Mouse (Mus musculus): ENCODE data around the gene Arhgap31.

Gene Arhgap31

DNA sequence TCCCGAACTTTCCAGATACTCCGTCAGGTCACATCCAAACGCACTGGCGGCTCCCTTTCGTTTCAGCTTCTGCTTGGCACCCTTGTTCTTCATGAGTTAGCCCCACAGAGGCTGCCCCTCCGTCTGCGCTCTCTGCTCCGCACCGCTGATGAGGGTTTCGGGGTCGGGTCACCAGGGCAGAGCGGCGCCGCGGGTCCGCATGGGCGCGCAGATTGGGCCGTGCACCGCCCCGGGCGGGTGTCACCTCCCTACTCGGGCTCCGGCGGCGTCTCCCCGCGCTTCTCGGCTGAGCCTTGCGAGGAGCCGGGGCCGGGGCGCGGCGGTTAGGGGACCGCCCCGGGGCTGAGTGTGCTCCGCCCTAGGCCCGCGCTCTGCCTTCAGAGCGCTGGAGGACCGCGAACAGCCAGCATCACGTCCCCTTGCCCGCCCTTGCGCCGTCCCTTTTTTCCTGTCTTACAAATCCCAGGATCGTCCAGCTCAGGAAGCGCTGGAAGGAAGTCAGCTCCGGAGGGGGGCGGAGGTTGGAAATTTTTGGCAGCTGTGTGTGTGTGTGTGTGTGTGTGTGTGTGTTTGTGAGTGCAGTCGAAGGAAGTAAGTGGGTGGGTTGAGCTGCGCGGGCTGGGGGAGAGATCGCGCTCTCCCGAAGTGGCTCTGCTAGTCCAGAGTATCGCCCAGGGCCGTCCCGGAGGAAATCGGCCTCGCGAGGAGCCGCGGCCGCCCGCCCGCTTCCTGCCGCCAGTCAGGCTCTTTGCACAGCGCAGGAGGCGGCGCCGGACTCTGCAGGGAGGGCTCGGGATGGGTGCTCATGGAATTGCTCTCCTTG lies at the start of gene Arhgap31:
Arhgap31 (minus strand) TSS at position 694 of the 823 bp plus-strand sequence.
- DNase-seq: peak; percentile 83

DNA sequence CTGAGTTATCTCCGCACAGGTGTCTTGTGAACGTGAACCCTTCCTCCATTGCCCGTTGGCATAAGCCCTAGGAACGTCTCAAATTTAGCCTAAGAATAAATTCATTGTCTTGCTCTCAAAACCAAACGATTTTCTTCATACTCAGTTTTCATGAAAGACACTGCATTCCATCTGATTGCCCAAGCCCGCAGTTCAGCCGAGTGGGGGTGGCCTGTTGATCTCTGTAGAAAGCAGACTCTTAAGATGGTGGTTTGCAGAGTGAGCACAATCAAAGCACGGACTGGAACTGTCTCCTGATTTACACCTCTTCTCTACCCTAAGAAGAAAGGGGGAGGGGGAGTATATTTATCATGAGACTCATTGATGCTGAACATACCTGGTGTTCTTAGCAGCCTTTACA lies 49.3 kb upstream of the Arhgap31 start:
- no peak for DNase-seq

- no peak for DNase-seq
Measured at GRCm38 (mm10) chr16:38761972-38762371, 48.9 kb upstream of the Arhgap31 start.

DNA sequence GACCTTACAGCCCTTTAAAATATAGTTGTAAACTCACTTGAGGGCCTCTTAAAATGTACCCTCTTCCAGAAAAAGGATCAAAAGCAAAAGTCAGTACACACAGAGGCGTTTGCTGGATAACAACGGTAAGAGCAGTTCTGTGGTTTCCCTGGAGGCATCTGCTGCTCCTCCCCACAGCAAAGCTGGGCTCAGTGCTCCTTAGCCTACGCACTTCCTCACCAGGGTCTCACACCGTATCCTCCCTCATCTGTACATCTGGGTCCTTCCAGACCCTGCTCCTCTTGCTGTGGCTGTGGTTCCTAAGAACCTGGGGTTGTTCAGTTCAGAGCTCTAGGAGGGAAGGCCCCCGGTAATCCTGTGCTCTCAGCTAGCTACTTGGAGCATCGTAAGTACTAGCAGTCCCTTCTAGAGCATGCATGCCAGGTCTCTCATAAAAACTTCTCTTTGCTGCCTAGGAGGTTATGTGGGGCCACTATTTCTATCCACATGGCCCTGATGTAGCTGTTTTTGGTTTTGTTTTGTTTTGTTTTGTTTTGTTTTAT lies 47.8 kb upstream of the Arhgap31 start:
- no peak for DNase-seq

GRCm38 (mm10) chr16:38760239-38760638 lies 47.2 kb upstream of the Arhgap31 start:
- DNase-seq: no peak

- DNase-seq: no peak
Measured at GRCm38 (mm10) chr16:38758104-38758861, 45.2 kb upstream of the Arhgap31 start.

DNA sequence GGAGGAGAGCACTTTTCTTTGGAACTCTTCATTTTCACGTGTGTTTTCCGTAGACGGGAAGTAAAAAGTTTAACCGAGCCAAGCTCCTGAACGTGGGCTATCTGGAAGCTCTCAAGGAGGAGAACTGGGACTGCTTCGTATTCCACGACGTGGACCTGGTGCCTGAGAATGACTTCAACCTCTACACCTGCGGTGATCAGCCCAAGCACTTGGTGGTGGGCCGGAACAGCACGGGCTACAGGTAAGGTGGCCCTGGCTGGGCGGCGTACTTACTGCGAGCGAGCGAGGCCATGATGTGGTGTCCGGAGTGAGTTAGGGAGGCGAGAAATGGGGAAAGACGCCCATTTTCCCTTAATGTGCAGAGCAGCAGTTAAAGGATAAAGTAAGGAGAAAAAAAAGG lies 44.6 kb upstream of the Arhgap31 start:
- DNase-seq: no peak

- DNase-seq: no peak
Measured at GRCm38 (mm10) chr16:38756572-38756971, 43.5 kb upstream of the Arhgap31 start.

DNA sequence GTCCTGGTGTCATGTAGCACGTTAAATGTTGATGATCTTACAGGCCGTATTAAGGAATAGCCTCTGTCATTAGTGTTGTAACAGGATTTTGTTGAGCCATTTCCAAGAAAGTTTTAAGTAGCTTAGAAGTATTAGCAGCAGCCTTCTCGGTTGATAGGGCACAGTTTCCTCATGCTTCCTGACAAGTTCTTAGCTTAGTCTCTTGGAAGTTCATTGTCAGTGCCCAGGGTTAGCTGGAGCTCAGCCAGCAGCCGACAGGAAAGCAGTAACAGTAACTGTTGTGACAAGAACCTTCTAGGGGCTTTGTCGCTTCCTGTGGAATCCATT lies 43.1 kb upstream of the Arhgap31 start:
- peak; percentile 67 for DNase-seq

- DNase-seq: no peak
Measured at GRCm38 (mm10) chr16:38755452-38756176, 42.5 kb upstream of the Arhgap31 start.

DNA sequence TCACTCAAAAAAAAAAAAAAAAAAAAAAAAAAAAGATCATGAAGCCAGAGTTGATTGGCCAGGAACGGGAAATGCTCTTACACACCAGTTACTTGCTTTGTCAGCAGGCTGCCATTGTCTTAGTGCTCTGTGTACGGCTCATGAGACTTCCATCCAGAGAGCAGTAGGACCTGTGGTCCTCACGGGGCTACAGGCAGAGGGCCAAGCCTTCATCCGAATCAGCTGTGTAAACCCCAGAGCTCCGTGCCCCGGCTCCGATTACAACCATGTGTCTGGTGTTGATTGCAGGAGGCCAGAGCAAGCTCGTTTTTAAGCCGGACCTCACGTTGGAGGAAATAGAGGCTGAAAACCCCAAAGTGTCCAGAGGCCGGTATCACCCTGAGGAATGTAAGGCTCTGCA lies 40.6 kb upstream of the Arhgap31 start:
- DNase-seq: no peak

GRCm38 (mm10) chr16:38750803-38751202 lies 37.7 kb upstream of the Arhgap31 start:
- no peak for DNase-seq

DNA sequence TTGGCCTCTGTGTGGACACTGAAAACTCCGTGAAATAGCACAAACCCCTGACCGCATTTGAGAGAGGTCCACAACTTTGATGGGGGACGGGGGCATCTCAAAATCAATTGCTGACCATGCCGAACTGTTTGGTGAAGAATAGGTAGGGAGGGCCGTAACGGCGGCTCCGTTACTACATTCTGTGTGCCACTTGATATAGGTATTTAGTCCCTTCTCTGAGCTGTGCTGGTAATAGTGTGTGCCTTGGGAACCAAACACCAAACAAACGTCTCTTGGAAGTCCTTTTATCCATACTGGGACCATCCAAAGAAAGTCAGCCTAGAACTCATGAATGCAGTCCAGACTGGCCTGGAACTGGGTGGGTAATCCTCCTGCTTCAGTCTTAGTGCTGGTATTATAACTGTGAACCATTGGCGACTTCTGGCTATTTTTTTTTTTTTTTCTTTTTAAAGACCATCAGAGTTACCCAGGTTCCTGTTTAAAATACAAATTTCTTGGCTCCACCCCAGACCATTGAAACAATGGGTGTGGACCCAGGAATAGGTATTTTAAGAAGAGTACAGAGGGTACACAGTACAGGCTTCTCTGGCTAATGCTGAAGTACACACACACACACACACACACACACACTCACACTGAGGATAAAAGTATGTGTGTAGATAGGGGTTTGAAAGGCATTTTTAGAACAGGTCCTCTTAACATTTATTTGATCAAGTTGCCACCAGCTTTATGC lies 31.0 kb upstream of the Arhgap31 start:
- no peak for DNase-seq

DNA sequence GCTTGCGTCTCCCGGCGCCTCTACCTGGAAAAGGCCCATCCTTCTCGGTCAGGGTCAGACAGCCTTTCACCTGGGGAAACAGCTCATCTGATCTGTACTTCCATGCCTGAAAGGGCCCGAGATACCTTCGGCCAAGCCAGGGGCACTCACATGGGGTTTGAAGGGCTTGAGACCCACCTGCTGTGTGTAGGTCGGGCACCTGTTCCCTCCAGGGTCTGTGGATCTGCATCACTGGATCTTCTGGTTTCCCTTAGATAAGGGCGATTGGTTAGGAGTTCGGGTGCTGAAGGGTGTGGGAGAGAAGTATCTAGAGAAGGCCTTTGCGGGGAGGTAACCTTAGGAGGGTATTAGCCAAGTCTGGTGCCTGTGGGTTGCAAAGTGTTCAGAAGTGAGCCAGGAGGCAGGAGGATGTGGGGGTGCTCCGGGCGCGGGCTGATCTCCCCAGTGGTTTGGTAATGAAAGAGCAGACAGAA lies 29.6 kb upstream of the Arhgap31 start:
- peak; percentile 50 for DNase-seq

DNA sequence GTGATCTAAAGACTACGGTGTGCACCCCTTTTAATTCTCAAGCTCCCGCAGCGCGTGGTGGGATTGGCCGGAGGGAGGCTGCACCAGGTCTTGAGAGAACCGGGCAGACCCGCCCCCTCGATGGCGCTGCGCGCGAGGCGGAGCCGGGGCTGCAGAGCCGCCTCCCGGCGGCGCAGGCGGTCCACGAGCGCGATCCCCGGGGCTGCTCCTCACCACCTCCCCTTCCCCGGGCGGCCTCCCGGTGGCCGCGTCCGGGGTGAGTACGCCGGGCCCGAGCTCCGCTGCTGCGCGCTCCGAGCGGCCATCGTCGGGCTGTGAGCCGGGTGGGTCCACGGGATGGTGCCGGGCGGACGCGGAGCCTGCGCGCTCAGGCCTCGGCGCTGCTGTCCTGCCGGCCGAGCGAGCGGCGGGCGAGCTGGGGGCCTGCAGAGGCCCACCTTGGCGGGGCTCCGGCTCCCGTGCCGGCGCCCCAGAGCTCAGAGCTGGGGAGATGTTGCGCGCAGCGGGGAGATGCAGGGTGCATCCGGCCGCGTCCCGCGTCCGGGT lies 29.1 kb upstream of the Arhgap31 start, which contains the start of gene B4galt4:
B4galt4 (plus strand) TSS at position 152 of the 546 bp plus-strand sequence.
- peak; percentile 88 for DNase-seq

GRCm38 (mm10) chr16:38741204-38741903 lies 28.3 kb upstream of the Arhgap31 start:
- DNase-seq: no peak

- DNase-seq: no peak
Measured at GRCm38 (mm10) chr16:38730921-38731320, 17.8 kb upstream of the Arhgap31 start.

DNA sequence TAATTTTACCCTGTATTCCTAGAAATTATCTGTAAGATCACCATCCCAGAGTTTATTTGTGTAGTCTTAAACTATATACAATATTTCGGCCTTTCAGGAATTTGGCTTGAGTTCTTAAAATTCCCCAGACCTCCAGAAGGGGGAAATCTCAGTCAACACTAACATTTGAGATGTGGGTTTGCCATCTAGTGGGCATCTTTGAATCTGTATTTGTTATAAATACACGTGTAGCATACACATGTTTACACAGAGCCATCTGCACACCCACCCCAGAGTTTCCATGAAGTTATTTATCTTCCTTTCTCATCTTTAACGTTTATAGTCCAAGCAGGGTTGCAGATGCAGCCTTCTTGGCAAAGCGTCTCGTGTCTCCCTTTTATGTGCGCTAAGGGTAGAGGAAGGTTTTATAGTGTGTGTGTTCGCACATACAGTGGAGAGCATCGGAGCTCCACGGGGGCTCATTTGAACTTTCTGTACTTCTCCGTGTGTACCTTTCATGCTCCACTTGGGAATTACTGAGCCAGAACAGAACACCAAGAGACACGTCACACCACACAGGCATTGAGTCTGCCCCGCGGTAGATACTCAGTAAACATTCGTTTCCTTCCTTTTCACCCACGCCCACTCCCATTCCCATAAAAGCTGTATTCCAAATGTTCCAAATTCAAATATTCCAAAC lies 16.7 kb upstream of the Arhgap31 start:
- peak; percentile 68 for DNase-seq

- no peak for DNase-seq
Measured at GRCm38 (mm10) chr16:38729139-38729538, 16.1 kb upstream of the Arhgap31 start.

DNA sequence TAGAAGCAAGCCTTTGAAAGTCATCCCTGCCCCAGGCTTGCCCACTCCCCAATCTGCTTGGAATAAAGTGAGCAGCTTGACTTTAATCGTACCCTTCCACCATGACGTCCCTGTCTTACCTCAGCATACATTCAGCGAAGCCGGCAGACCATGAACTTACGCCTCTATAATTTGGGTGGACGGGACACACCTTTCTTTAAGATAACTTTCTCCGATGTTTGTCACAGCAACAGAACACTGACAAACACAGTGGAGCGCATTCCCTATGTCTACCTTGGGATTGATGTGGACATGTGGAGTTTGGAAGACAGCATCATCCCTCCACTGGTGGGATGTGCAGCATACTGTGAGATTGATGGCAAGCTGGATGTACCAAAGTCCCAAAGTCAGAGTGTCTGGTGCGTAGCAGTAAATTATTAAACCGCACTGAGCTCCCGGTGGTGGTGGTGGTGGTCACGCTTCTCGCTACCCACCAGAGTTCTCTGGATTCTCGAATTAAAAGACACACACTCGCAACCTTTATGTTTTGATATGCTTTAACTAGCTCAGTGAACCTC lies 15.6 kb upstream of the Arhgap31 start:
- DNase-seq: no peak

Data from retina, postnatal 1 day (tissue).